Mouse (Mus musculus): ENCODE results near the gene Dbt. TPM values are rescaled to one million over a fixed set of nuclear protein-coding genes. Genes with fewer than 3 reads are reported as not detected.

The Dbt gene
- polyA plus RNA-seq, 1 experiment from 2014 or later = 15.5 TPM

GRCm38 (mm10) chr3:116491923-116492454 is 20.9 kb upstream of the Dbt start:
- no peak overlapping the region for H3K9ac ChIP-seq (replicated peaks)
- no peak for ATAC-seq (ENCODE audit: insufficient number of reproducible peaks, insufficient read depth, low FRiP score, low TSS enrichment, low read depth)
- no peak overlapping the region for H3K4me3 ChIP-seq (replicated peaks)
- H3K9me3 ChIP-seq = no peaks in the 10 kb centered on the region
- no peaks in the 10 kb centered on the region for H3K4me1 ChIP-seq (replicated peaks)
- H3K36me3 ChIP-seq = peaks cover 91% of the 10 kb centered on the region
- H3K27ac ChIP-seq = no peak overlapping the region
- H3K27me3 ChIP-seq = no peaks in the 10 kb centered on the region
- H3K4me2 ChIP-seq = no peak overlapping the region
- 92% methylated on average over 1 of the region's 1 CpGs for WGBS

- Histone ChIP-seq H3K9me3 (no peaks in the 10 kb centered on the region), H3K4me1 (replicated peaks) (no peaks in the 10 kb centered on the region), H3K27ac (no peak overlapping the region), H3K36me3 (peaks cover 93% of the 10 kb centered on the region), H3K4me2 (no peak overlapping the region), H3K9ac (replicated peaks) (no peak overlapping the region), H3K27me3 (no peaks in the 10 kb centered on the region), H3K4me3 (replicated peaks) (no peak overlapping the region)
- 83% methylated on average over 5 of the region's 5 CpGs for WGBS
- ATAC-seq (ENCODE audit: insufficient number of reproducible peaks, insufficient read depth, low FRiP score, low TSS enrichment, low read depth) = no peak
Observed at GRCm38 (mm10) chr3:116493658-116494057, 19.2 kb upstream of the Dbt start.

- no peak for ATAC-seq (ENCODE audit: insufficient number of reproducible peaks, insufficient read depth, low FRiP score, low TSS enrichment, low read depth)
Observed at GRCm38 (mm10) chr3:116495671-116496070, 17.2 kb upstream of the Dbt start.

GRCm38 (mm10) chr3:116507772-116508351 is 5.0 kb upstream of the Dbt start, which contains the start of gene Rtca:
Gene Rtca, minus strand, starts transcription at chr3:116508208.
- Histone ChIP-seq H3K9me3 (no peaks in the 10 kb centered on the region), H3K4me2 (peak within 1 kb of the TSS; percentile 79), H3K4me1 (replicated peaks) (peaks cover 13% of the 10 kb centered on the region), H3K4me3 (replicated peaks) (peak within 1 kb of the TSS; percentile 99), H3K27me3 (no peaks in the 10 kb centered on the region), H3K27ac (peak within 1 kb of the TSS; percentile 73), H3K36me3 (peaks cover 39% of the 10 kb centered on the region), H3K9ac (replicated peaks) (peak within 1 kb of the TSS; percentile 96)
- under 1% methylated on average over 39 of the region's 44 CpGs for WGBS
- peak; percentile 92 for ATAC-seq (ENCODE audit: insufficient number of reproducible peaks, insufficient read depth, low FRiP score, low TSS enrichment, low read depth)

More at GRCm38 (mm10) chr3:116495671-116496070, 17.2 kb upstream of the Dbt start:
- Histone ChIP-seq H3K4me2 (no peak overlapping the region), H3K9ac (replicated peaks) (no peak overlapping the region), H3K4me3 (replicated peaks) (no peak overlapping the region), H3K36me3 (peaks cover 93% of the 10 kb centered on the region), H3K27ac (no peak overlapping the region), H3K4me1 (replicated peaks) (no peaks in the 10 kb centered on the region), H3K9me3 (no peaks in the 10 kb centered on the region), H3K27me3 (no peaks in the 10 kb centered on the region)
- WGBS = 76% methylated on average over 1 of the region's 1 CpGs

- no peaks in the 10 kb centered on the region for H3K27me3 ChIP-seq
- H3K9me3 ChIP-seq = no peaks in the 10 kb centered on the region
- H3K9ac ChIP-seq (replicated peaks) = no peak overlapping the region
- peak overlapping the region; percentile 68 for H3K4me2 ChIP-seq
- 44% methylated on average over 12 of the region's 12 CpGs for WGBS
- no peaks in the 10 kb centered on the region; the same call in 1 of the 2 replicates for H3K36me3 ChIP-seq
- peak overlapping the region; percentile 66 for H3K4me3 ChIP-seq (replicated peaks)
- H3K27ac ChIP-seq = no peak overlapping the region
- peaks cover 9% of the 10 kb centered on the region for H3K4me1 ChIP-seq (replicated peaks)
- ATAC-seq (ENCODE audit: insufficient number of reproducible peaks, insufficient read depth, low FRiP score, low TSS enrichment, low read depth) = peak; percentile 34; the same call in 1 of the 2 replicates
Observed at GRCm38 (mm10) chr3:116512151-116512903, 543 bp upstream of the Dbt start.

GRCm38 (mm10) chr3:116520141-116520761 is 7.4 kb downstream of the Dbt start:
- Histone ChIP-seq H3K4me1 (replicated peaks) (no peaks in the 10 kb centered on the region), H3K27me3 (no peaks in the 10 kb centered on the region), H3K9ac (replicated peaks) (no peak overlapping the region), H3K4me3 (replicated peaks) (no peak overlapping the region), H3K9me3 (no peaks in the 10 kb centered on the region), H3K36me3 (peaks cover 12% of the 10 kb centered on the region), H3K27ac (no peak overlapping the region), H3K4me2 (no peak overlapping the region)
- WGBS = 91% methylated on average over 12 of the region's 12 CpGs
- ATAC-seq (ENCODE audit: insufficient number of reproducible peaks, insufficient read depth, low FRiP score, low TSS enrichment, low read depth) = no peak

- H3K9ac ChIP-seq (replicated peaks) = no peak overlapping the region
- no peak overlapping the region for H3K4me2 ChIP-seq
- ATAC-seq (ENCODE audit: insufficient number of reproducible peaks, insufficient read depth, low FRiP score, low TSS enrichment, low read depth) = no peak
- H3K9me3 ChIP-seq = no peaks in the 10 kb centered on the region
- H3K27me3 ChIP-seq = no peaks in the 10 kb centered on the region
- no peak overlapping the region for H3K27ac ChIP-seq
- 70% methylated on average over 4 of the region's 5 CpGs for WGBS
- H3K4me1 ChIP-seq (replicated peaks) = no peaks in the 10 kb centered on the region
- H3K36me3 ChIP-seq = peaks cover 19% of the 10 kb centered on the region
- no peak overlapping the region for H3K4me3 ChIP-seq (replicated peaks)
Observed at GRCm38 (mm10) chr3:116529741-116530140, 16.9 kb downstream of the Dbt start.

GRCm38 (mm10) chr3:116530826-116531225 is 18.0 kb downstream of the Dbt start:
- no peak for ATAC-seq (ENCODE audit: insufficient number of reproducible peaks, insufficient read depth, low FRiP score, low TSS enrichment, low read depth)
- Histone ChIP-seq H3K27ac (no peak overlapping the region), H3K27me3 (no peaks in the 10 kb centered on the region), H3K4me1 (replicated peaks) (no peaks in the 10 kb centered on the region), H3K4me3 (replicated peaks) (no peak overlapping the region), H3K4me2 (no peak overlapping the region), H3K36me3 (peaks cover 29% of the 10 kb centered on the region), H3K9ac (replicated peaks) (no peak overlapping the region), H3K9me3 (no peaks in the 10 kb centered on the region)
- 94% methylated on average over 4 of the region's 4 CpGs for WGBS

- peaks cover 72% of the 10 kb centered on the region for H3K36me3 ChIP-seq
- no peak for ATAC-seq (ENCODE audit: insufficient number of reproducible peaks, insufficient read depth, low FRiP score, low TSS enrichment, low read depth)
- H3K4me2 ChIP-seq = no peak overlapping the region
Observed at GRCm38 (mm10) chr3:116536428-116537199, 23.7 kb downstream of the Dbt start.

GRCm38 (mm10) chr3:116537200-116537573 is 24.3 kb downstream of the Dbt start:
- ATAC-seq (ENCODE audit: insufficient number of reproducible peaks, insufficient read depth, low FRiP score, low TSS enrichment, low read depth) = no peak
- H3K27ac ChIP-seq = no peak overlapping the region
- H3K27me3 ChIP-seq = no peaks in the 10 kb centered on the region
- H3K4me3 ChIP-seq (replicated peaks) = no peak overlapping the region
- no peaks in the 10 kb centered on the region for H3K4me1 ChIP-seq (replicated peaks)
- WGBS = 39% methylated on average over 6 of the region's 6 CpGs
- no peak overlapping the region for H3K4me2 ChIP-seq
- H3K9ac ChIP-seq (replicated peaks) = no peak overlapping the region
- H3K9me3 ChIP-seq = no peaks in the 10 kb centered on the region
- H3K36me3 ChIP-seq = peaks cover 78% of the 10 kb centered on the region

More at GRCm38 (mm10) chr3:116536428-116537199, 23.7 kb downstream of the Dbt start:
- no peak overlapping the region for H3K9ac ChIP-seq (replicated peaks)
- 37% methylated on average over 16 of the region's 16 CpGs for WGBS
- no peaks in the 10 kb centered on the region for H3K9me3 ChIP-seq
- H3K4me1 ChIP-seq (replicated peaks) = no peaks in the 10 kb centered on the region
- no peaks in the 10 kb centered on the region for H3K27me3 ChIP-seq
- H3K27ac ChIP-seq = no peak overlapping the region
- no peak overlapping the region for H3K4me3 ChIP-seq (replicated peaks)

Data from limb, embryonic 12.5 days (tissue).